Mouse (Mus musculus) liver, embryonic 16.5 days (tissue): ENCODE measurements around the gene Osbpl7. TPM values are rescaled to one million over a fixed set of nuclear protein-coding genes. Genes with fewer than 3 reads are reported as not detected.
A peak's percentile ranks its signal among the peaks of the same experiment; 100 is the strongest.

Experiments
- ATAC-seq: fragments of 200-750 bp; cut with Nextera tagmentation; 2 replicates; pipeline ENCODE4 v1.8.0; 2017; ENCODE audit warnings: low read depth, mild to moderate bottlenecking, moderate number of reproducible peaks, moderate library complexity
- H3K27ac ChIP-seq: fragments of 300-500 bp; sonication (generic); 2 replicates; pipeline ENCODE4 v1.5.1; 2014; ENCODE audit warnings: mild to moderate bottlenecking, low read length
- H3K27me3 ChIP-seq: fragments of 300-500 bp; sonication (generic); 2 replicates; pipeline ENCODE4 v1.6.1; 2014; ENCODE audit warnings: low read depth, low read length, mixed read lengths; ENCODE audit not compliant: control insufficient read depth, insufficient read depth
- H3K36me3 ChIP-seq: fragments of 300-500 bp; sonication (generic); 2 replicates; pipeline ENCODE4 v1.6.1; 2014; ENCODE audit warnings: mild to moderate bottlenecking; ENCODE audit not compliant: control insufficient read depth, insufficient read depth
- H3K4me1 ChIP-seq: fragments of 300-500 bp; sonication (generic); 2 replicates; pipeline ENCODE4 v1.6.1; 2014; ENCODE audit warnings: low read depth, low read length, mixed read lengths; ENCODE audit not compliant: control insufficient read depth
- H3K4me2 ChIP-seq: fragments of 300-500 bp; sonication (generic); 2 replicates; pipeline ENCODE4 v1.6.1; 2014; ENCODE audit warnings: low read depth, low read length, mixed read lengths
- H3K4me3 ChIP-seq: fragments of 300-500 bp; sonication (generic); 2 replicates; pipeline ENCODE4 v1.5.1; 2014; ENCODE audit warnings: low read depth, mild to moderate bottlenecking, low read length
- H3K9ac ChIP-seq: fragments of 300-500 bp; sonication (generic); 2 replicates; pipeline ENCODE4 v1.6.1; 2014; ENCODE audit warnings: low read depth, low read length
- H3K9me3 ChIP-seq: fragments of 300-500 bp; sonication (generic); replicated peaks from 2 replicates; pipeline ENCODE4 v1.6.1; 2016; ENCODE audit warnings: low read length; ENCODE audit not compliant: control insufficient read depth
- WGBS: fragments of 180-500 bp; shearing (Covaris S2); extraction: QIAGEN DNeasy Blood & Tissue Kit; methylation state at CpG from one replicate; pipeline ENCODE4 v1.1.7; 2014; ENCODE audit not compliant: insufficient replicate concordance; 5-methylcytosine and 5-hydroxymethylcytosine counted together
- polyA plus RNA-seq: library from polyadenylated mRNA; unstranded; fragments of >200 nt; fragmentation: Nextera tagmentation; extraction: Ambion mirVana; gene quantifications from 2 replicates; pipeline ENCODE4 v1.2.1, GENCODE M21; 2015

The Osbpl7 gene
- 2.6 and 3.6 TPM in 2 replicates for polyA plus RNA-seq

GRCm38 (mm10) chr11:97050216-97050943 is at the start of gene Osbpl7:
Gene Osbpl7 (plus strand): TSS chr11:97050628.
- no peaks in the 10 kb centered on the region; the same call in 1 of the 2 replicates for H3K36me3 ChIP-seq
- 2% methylated on average over 18 of the region's 18 CpGs for WGBS
- H3K9me3 ChIP-seq: no peaks in the 10 kb centered on the region
- peak within 1 kb of the TSS; percentile 73 for H3K9ac ChIP-seq
- peak within 1 kb of the TSS; percentile 18; the same call in 1 of the 2 replicates for H3K27ac ChIP-seq
- no peaks in the 10 kb centered on the region for H3K27me3 ChIP-seq
- peak; percentile 66 for ATAC-seq
- H3K4me2 ChIP-seq: peak within 1 kb of the TSS; percentile 75
- peak within 1 kb of the TSS; percentile 62 for H3K4me3 ChIP-seq
- peaks cover 23% of the 10 kb centered on the region for H3K4me1 ChIP-seq

DNA sequence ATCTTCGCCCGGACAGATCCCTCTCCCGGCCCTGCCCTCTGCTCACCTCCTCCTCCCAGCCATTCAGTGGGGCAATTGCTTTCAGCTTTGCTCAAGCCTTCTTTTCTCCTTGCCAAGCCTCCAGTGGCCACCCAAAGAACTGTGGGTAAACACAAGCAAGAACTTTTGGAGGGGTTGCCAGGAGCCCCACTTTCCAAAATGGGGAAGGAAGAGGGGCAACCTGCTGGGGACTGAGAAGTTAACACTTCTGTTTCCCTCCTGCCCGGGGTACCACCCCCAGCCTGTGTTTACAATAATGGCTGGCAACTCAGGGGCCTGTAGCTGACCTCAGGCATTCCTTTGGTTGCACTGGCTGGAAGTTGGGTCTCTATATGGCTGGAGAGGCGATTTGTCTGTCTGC is 47.3 kb upstream of the Osbpl7 start:
- ATAC-seq: no peak
- Histone ChIP-seq H3K4me2 (no peak overlapping the region), H3K36me3 (no peaks in the 10 kb centered on the region), H3K27ac (no peak overlapping the region), H3K27me3 (peaks cover 17% of the 10 kb centered on the region), H3K4me1 (no peaks in the 10 kb centered on the region), H3K9ac (no peak overlapping the region), H3K4me3 (no peak overlapping the region), H3K9me3 (no peaks in the 10 kb centered on the region)
- WGBS: 32% methylated on average over 5 of the region's 5 CpGs

- 44% methylated on average over 9 of the region's 9 CpGs for WGBS
- no peak for ATAC-seq
These were observed 43.2 kb upstream of the Osbpl7 start for GRCm38 (mm10) chr11:97007093-97007794.

GRCm38 (mm10) chr11:97009198-97009790 is 41.1 kb upstream of the Osbpl7 start:
- Histone ChIP-seq H3K27ac (no peak overlapping the region), H3K9me3 (no peaks in the 10 kb centered on the region), H3K4me3 (no peak overlapping the region), H3K36me3 (no peaks in the 10 kb centered on the region), H3K27me3 (peaks cover 24% of the 10 kb centered on the region), H3K4me2 (no peak overlapping the region), H3K4me1 (no peaks in the 10 kb centered on the region), H3K9ac (no peak overlapping the region)
- 34% methylated on average over 8 of the region's 8 CpGs for WGBS
- ATAC-seq: no peak

More at GRCm38 (mm10) chr11:97007093-97007794, 43.2 kb upstream of the Osbpl7 start:
- Histone ChIP-seq H3K27me3 (peaks cover 19% of the 10 kb centered on the region), H3K4me3 (no peak overlapping the region), H3K36me3 (no peaks in the 10 kb centered on the region), H3K27ac (no peak overlapping the region), H3K4me1 (no peaks in the 10 kb centered on the region), H3K9ac (no peak overlapping the region), H3K4me2 (no peak overlapping the region), H3K9me3 (no peaks in the 10 kb centered on the region)

- H3K27ac ChIP-seq: no peak within 1 kb of the TSS
- no peaks in the 10 kb centered on the region for H3K36me3 ChIP-seq
- H3K4me1 ChIP-seq: no peaks in the 10 kb centered on the region
- H3K4me3 ChIP-seq: no peak within 1 kb of the TSS
- H3K9ac ChIP-seq: no peak within 1 kb of the TSS
- H3K4me2 ChIP-seq: no peak within 1 kb of the TSS
- H3K27me3 ChIP-seq: peaks cover 59% of the 10 kb centered on the region
- ATAC-seq: no peak
- no peaks in the 10 kb centered on the region for H3K9me3 ChIP-seq
- 27% methylated on average over 8 of the region's 8 CpGs for WGBS
These were observed 37.2 kb upstream of the Osbpl7 start, which contains the start of gene Sp6 for GRCm38 (mm10) chr11:97013121-97013670. Gene Sp6 (plus strand): TSS chr11:97013394.

GRCm38 (mm10) chr11:97017696-97018582 is 32.5 kb upstream of the Osbpl7 start:
- peak overlapping the region; percentile 27; the same call in 1 of the 2 replicates for H3K4me3 ChIP-seq
- ATAC-seq: no peak
- WGBS: 1% methylated on average over 36 of the region's 36 CpGs

GRCm38 (mm10) chr11:97018583-97019344 is 31.7 kb upstream of the Osbpl7 start:
- under 1% methylated on average over 53 of the region's 68 CpGs for WGBS
- Histone ChIP-seq H3K4me3 (peak overlapping the region; percentile 27), H3K4me2 (peak overlapping the region; percentile 40), H3K9ac (no peak overlapping the region), H3K9me3 (no peaks in the 10 kb centered on the region), H3K36me3 (no peaks in the 10 kb centered on the region), H3K27ac (no peak overlapping the region), H3K4me1 (peaks cover 9% of the 10 kb centered on the region), H3K27me3 (peaks cover 94% of the 10 kb centered on the region)
- no peak for ATAC-seq

More at GRCm38 (mm10) chr11:97017696-97018582, 32.5 kb upstream of the Osbpl7 start:
- Histone ChIP-seq H3K4me2 (no peak overlapping the region), H3K27me3 (peaks cover 90% of the 10 kb centered on the region), H3K9ac (no peak overlapping the region), H3K27ac (no peak overlapping the region), H3K36me3 (no peaks in the 10 kb centered on the region), H3K9me3 (no peaks in the 10 kb centered on the region), H3K4me1 (peaks cover 9% of the 10 kb centered on the region)

DNA sequence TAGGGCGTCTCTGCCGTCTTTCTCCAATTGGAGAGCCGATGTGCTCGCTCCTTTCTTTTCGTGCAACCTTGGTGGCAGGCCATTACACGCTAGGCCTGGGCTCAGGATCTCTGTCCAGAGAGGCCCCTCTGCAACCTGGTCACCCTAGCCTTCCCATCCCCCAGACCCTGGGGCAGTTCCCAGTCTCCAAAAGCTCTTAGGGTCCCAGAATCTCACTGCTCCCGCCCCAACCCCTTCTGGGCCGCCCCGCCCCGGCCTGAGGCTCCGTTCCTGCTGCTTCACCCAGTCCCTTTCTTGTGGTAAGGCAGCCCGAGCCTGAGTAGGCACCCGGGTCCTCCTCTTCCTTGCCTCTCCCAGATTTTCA is 31.1 kb upstream of the Osbpl7 start:
- Histone ChIP-seq H3K9me3 (no peaks in the 10 kb centered on the region), H3K36me3 (no peaks in the 10 kb centered on the region), H3K9ac (no peak overlapping the region), H3K27me3 (peaks cover 95% of the 10 kb centered on the region), H3K27ac (no peak overlapping the region), H3K4me2 (no peak overlapping the region), H3K4me1 (peaks cover 9% of the 10 kb centered on the region), H3K4me3 (no peak overlapping the region)
- no peak for ATAC-seq
- 13% methylated on average over 13 of the region's 13 CpGs for WGBS
